Mouse (Mus musculus): ENCODE measurements around the gene Psg27. TPM values are rescaled to one million over a fixed set of nuclear protein-coding genes. Genes with fewer than 3 reads are reported as not detected.
A peak's percentile ranks its signal among the peaks of the same experiment; 100 is the strongest.
"Not testable (repeated sequence)": the region's sequence is repeated elsewhere in the genome, so short reads cannot be mapped to it uniquely, and the experiment has no call there.

Gene Psg27
- polyA plus RNA-seq, 1 experiment = 4.1 TPM

DNA sequence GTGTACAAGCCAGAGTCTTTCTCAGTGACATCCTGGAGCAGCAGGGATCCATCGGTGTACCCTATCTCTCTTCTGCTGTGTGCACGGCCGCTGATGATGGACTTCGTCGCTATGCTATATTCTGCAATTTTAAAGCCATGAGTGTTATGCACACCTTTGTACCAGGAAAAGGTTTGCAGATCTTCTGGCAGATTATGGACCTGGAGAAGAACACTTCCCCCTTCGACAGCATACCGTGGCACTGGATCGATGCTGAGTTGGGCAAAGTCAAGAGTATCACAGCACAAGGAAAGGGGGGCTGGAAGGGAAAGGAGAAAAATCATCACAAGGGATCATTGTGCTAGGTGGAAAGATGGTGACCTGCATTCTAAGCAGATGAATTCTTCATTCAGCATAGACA, 42.4 kb downstream of the Psg27 start:
- Histone ChIP-seq H3K4me1 (ENCODE audit: control insufficient read depth, insufficient read depth, low read length) (no peaks in the 10 kb centered on the region), H3K27ac (ENCODE audit: insufficient read depth, low read length) (no peak overlapping the region), H3K9ac (ENCODE audit: low read depth, poor library complexity, severe bottlenecking) (no peak overlapping the region), H3K9me3 (replicated peaks; ENCODE audit: control insufficient read depth, insufficient read depth, low read length, poor library complexity, severe bottlenecking) (no peaks in the 10 kb centered on the region), H3K36me3 (ENCODE audit: control insufficient read depth, insufficient read depth, low read length, poor library complexity, severe bottlenecking) (no peaks in the 10 kb centered on the region), H3K4me3 (ENCODE audit: low read depth, low read length) (no peak overlapping the region), H3K27me3 (ENCODE audit: control insufficient read depth, insufficient read depth, low read length, poor library complexity, severe bottlenecking) (no peaks in the 10 kb centered on the region)
- TF ChIP-seq POLR2A (IDR thresholded peaks at IDR 0.05; ENCODE audit: insufficient read depth, low read length) (no peak), CTCF (IDR thresholded peaks at IDR 0.05; ENCODE audit: low read depth, low read length) (no peak), EP300 (IDR thresholded peaks at IDR 0.05; ENCODE audit: insufficient read depth, low read depth, low read length) (no peak)

DNA sequence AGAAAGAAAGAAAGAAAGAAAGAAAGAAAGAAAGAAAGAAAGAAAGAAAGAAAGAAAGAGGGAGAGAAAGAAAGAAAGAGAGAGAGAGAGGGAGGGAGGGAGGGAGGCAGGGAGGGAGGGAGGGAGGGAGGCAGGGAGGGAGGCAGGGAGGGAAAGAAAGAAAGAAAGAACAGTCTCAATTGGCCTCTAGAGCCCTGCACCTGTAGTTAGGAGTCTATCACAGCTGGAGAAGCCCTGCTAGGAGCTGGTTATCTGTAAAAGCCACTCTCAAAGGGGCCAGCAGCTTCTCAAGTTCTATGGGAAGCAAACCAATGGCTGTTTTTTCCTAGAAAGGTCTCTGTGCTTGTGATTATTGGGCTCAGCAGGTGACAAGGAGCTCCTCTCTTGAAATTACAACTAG, 54.3 kb downstream of the Psg27 start:
- H3K27ac ChIP-seq (ENCODE audit: insufficient read depth, low read length); H3K9ac ChIP-seq (ENCODE audit: low read depth, poor library complexity, severe bottlenecking); H3K36me3 ChIP-seq (ENCODE audit: control insufficient read depth, insufficient read depth, low read length, poor library complexity, severe bottlenecking); H3K4me3 ChIP-seq (ENCODE audit: low read depth, low read length); H3K9me3 ChIP-seq (replicated peaks; ENCODE audit: control insufficient read depth, insufficient read depth, low read length, poor library complexity, severe bottlenecking); H3K27me3 ChIP-seq (ENCODE audit: control insufficient read depth, insufficient read depth, low read length, poor library complexity, severe bottlenecking); H3K4me1 ChIP-seq (ENCODE audit: control insufficient read depth, insufficient read depth, low read length): not testable (repeated sequence)

DNA sequence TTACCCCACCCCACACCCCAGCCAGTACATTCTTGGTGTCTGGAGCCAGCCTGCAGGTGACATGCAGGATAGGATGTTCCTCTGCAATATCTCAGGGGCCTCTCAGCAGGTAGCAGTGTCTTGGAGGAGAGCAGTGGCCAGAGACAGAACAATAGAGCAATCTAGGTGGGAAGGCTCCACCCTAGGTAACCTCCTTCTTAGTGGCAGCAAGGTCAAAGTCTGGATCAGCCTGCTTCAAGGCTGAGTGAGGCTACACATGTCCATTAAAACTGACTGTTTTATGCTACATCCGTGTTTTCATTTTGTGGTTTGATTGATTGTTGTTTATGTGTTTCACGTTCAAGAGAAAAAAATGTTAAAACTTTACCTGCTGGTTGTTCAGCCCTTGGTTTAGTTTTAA, 54.7 kb downstream of the Psg27 start:
- H3K27ac ChIP-seq (ENCODE audit: insufficient read depth, low read length); H3K9ac ChIP-seq (ENCODE audit: low read depth, poor library complexity, severe bottlenecking); H3K36me3 ChIP-seq (ENCODE audit: control insufficient read depth, insufficient read depth, low read length, poor library complexity, severe bottlenecking); H3K4me1 ChIP-seq (ENCODE audit: control insufficient read depth, insufficient read depth, low read length); H3K27me3 ChIP-seq (ENCODE audit: control insufficient read depth, insufficient read depth, low read length, poor library complexity, severe bottlenecking); H3K4me3 ChIP-seq (ENCODE audit: low read depth, low read length); H3K9me3 ChIP-seq (replicated peaks; ENCODE audit: control insufficient read depth, insufficient read depth, low read length, poor library complexity, severe bottlenecking): not testable (repeated sequence)
- 0 out of 2 replicates have a peak, but pooled peaks have one; percentile 39 for TF ChIP-seq EP300 (IDR thresholded peaks at IDR 0.05; ENCODE audit: insufficient read depth, low read depth, low read length)

DNA sequence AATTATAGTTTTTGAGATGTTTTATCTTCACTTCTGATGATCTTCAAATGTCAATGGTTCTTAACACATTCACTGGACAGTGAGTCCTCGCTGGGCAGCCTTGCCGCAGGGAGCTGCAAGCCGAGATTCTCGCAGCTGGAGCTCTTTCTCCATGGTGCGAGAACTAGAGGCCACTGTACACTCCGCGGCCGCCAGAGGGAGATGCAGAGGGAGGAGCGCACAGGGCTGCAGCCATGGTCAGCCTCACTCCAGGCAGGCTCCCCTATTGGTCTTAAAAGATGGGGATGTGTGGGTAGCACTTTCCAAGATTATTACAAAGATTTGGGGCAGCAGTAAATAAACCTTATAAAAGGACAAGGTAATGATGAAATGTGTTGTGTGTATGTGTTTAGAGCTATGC, 55.6 kb downstream of the Psg27 start:
- H3K9me3 ChIP-seq (replicated peaks; ENCODE audit: control insufficient read depth, insufficient read depth, low read length, poor library complexity, severe bottlenecking) = no peaks in the 10 kb centered on the region
- no peaks in the 10 kb centered on the region for H3K4me1 ChIP-seq (ENCODE audit: control insufficient read depth, insufficient read depth, low read length)
- no peak overlapping the region for H3K9ac ChIP-seq (ENCODE audit: low read depth, poor library complexity, severe bottlenecking)
- H3K36me3 ChIP-seq (ENCODE audit: control insufficient read depth, insufficient read depth, low read length, poor library complexity, severe bottlenecking) = no peaks in the 10 kb centered on the region
- no peak overlapping the region for H3K4me3 ChIP-seq (ENCODE audit: low read depth, low read length)
- TF ChIP-seq CTCF (IDR thresholded peaks at IDR 0.05; ENCODE audit: low read depth, low read length) (peak; percentile 75), EP300 (IDR thresholded peaks at IDR 0.05; ENCODE audit: insufficient read depth, low read depth, low read length) (no peak), POLR2A (IDR thresholded peaks at IDR 0.05; ENCODE audit: insufficient read depth, low read length) (no peak)
- no peak overlapping the region for H3K27ac ChIP-seq (ENCODE audit: insufficient read depth, low read length)
- H3K27me3 ChIP-seq (ENCODE audit: control insufficient read depth, insufficient read depth, low read length, poor library complexity, severe bottlenecking) = no peaks in the 10 kb centered on the region

Other genes with a start within 250 kb of the Psg27 start
- gene Psg18, start 212.3 kb downstream of the Psg27 start, polyA plus RNA-seq (2011; ENCODE audit: insufficient read depth, insufficient read length, low read depth, missing spikeins) = 0.73 and 2.7 TPM in 2 replicates
- 0.47 and 1.1 TPM in 2 replicates for gene Psg28, start 135.3 kb downstream of the Psg27 start, polyA plus RNA-seq (2011; ENCODE audit: insufficient read depth, insufficient read length, low read depth, missing spikeins)
- not detected in 2 replicates for gene Psg26, start 83.1 kb downstream of the Psg27 start, polyA plus RNA-seq (2011; ENCODE audit: insufficient read depth, insufficient read length, low read depth, missing spikeins)
- gene Psg25, start 35.0 kb downstream of the Psg27 start, polyA plus RNA-seq (2011; ENCODE audit: insufficient read depth, insufficient read length, low read depth, missing spikeins) = 0.40 TPM in 1 of 2 replicates, not detected in the other
- gene Psg23, start 49.2 kb upstream of the Psg27 start, polyA plus RNA-seq (2011; ENCODE audit: insufficient read depth, insufficient read length, low read depth, missing spikeins) = 0.68 and 2.2 TPM in 2 replicates
- 3.3 and 9.5 TPM in 2 replicates for gene Psg21, start 89.4 kb upstream of the Psg27 start, polyA plus RNA-seq (2011; ENCODE audit: insufficient read depth, insufficient read length, low read depth, missing spikeins)
- gene Psg20, start 118.9 kb upstream of the Psg27 start, polyA plus RNA-seq (2011; ENCODE audit: insufficient read depth, insufficient read length, low read depth, missing spikeins) = not detected in 2 replicates
- gene Psg22, start 150.8 kb upstream of the Psg27 start, polyA plus RNA-seq (2011; ENCODE audit: insufficient read depth, insufficient read length, low read depth, missing spikeins) = not detected in 2 replicates
- gene Psg19, start 231.2 kb upstream of the Psg27 start, polyA plus RNA-seq (2011; ENCODE audit: insufficient read depth, insufficient read length, low read depth, missing spikeins) = 1.1 TPM in 2 replicates

Data from ES-Bruce4 (cell line).